Mouse (Mus musculus) stomach, embryonic 14.5 days (tissue): Measurements from ENCODE around the gene Cdpf1. TPM values are rescaled to one million over a fixed set of nuclear protein-coding genes. Genes with fewer than 3 reads are reported as not detected.
"Not testable (repeated sequence)": the region's sequence is repeated elsewhere in the genome, so short reads cannot be mapped to it uniquely, and the experiment has no call there.

Source experiments
- ATAC-seq: fragments of 200-750 bp; cut with Nextera tagmentation; 2 replicates; pipeline ENCODE4 v1.8.0; 2017; ENCODE audit warnings: low read depth, moderate TSS enrichment; ENCODE audit not compliant: insufficient number of reproducible peaks, insufficient read depth, low FRiP score
- H3K27ac ChIP-seq: fragments of 300-500 bp; sonication (generic); 2 replicates; pipeline ENCODE4 v1.5.1; 2014; ENCODE audit warnings: mild to moderate bottlenecking, low read length, moderate library complexity, mixed read lengths
- H3K27me3 ChIP-seq: fragments of 300-500 bp; sonication (generic); 2 replicates; pipeline ENCODE4 v1.6.1; 2014; ENCODE audit warnings: low read length, control low read depth, mixed read lengths; ENCODE audit not compliant: control insufficient read depth, insufficient read depth
- H3K36me3 ChIP-seq: fragments of 300-500 bp; sonication (generic); 2 replicates; pipeline ENCODE4 v1.6.1; 2014; ENCODE audit warnings: mild to moderate bottlenecking, control low read depth, low read length, moderate library complexity, mixed read lengths; ENCODE audit not compliant: control insufficient read depth, insufficient read depth
- H3K4me1 ChIP-seq: fragments of 300-500 bp; sonication (generic); 2 replicates; pipeline ENCODE4 v1.6.1; 2014; ENCODE audit warnings: low read length, control low read depth, mixed read lengths; ENCODE audit not compliant: control insufficient read depth, insufficient read depth
- H3K4me2 ChIP-seq: fragments of 300-500 bp; sonication (generic); replicated peaks from 2 replicates; pipeline ENCODE4 v1.6.1; 2014; ENCODE audit warnings: low read depth, low read length, control low read depth
- H3K4me3 ChIP-seq: fragments of 300-500 bp; sonication (generic); 2 replicates; pipeline ENCODE4 v1.5.1; 2014; ENCODE audit warnings: low read depth, low read length, control low read depth
- H3K9ac ChIP-seq: fragments of 300-500 bp; sonication (generic); replicated peaks from 2 replicates; pipeline ENCODE4 v1.6.1; 2014; ENCODE audit warnings: low read depth, mild to moderate bottlenecking, control low read depth, low read length, moderate library complexity, mixed read lengths
- H3K9me3 ChIP-seq: fragments of 300-500 bp; sonication (generic); 2 replicates; pipeline ENCODE4 v1.6.1; 2016; ENCODE audit warnings: low read depth, low read length, control low read depth; ENCODE audit not compliant: control insufficient read depth
- WGBS: fragments of 180-500 bp; shearing (Covaris S2); extraction: QIAGEN DNeasy Blood & Tissue Kit; methylation state at CpG from one replicate; pipeline ENCODE4 v1.1.7; 2014; 5-methylcytosine and 5-hydroxymethylcytosine counted together
- polyA plus RNA-seq: library from polyadenylated mRNA; unstranded; fragments of >200 nt; fragmentation: Nextera tagmentation; extraction: Ambion mirVana; gene quantifications from 2 replicates; pipeline ENCODE4 v1.2.1, GENCODE M21; 2014

Gene Cdpf1
- polyA plus RNA-seq, 1 experiment from 2014 or later, result 27.1 TPM

DNA sequence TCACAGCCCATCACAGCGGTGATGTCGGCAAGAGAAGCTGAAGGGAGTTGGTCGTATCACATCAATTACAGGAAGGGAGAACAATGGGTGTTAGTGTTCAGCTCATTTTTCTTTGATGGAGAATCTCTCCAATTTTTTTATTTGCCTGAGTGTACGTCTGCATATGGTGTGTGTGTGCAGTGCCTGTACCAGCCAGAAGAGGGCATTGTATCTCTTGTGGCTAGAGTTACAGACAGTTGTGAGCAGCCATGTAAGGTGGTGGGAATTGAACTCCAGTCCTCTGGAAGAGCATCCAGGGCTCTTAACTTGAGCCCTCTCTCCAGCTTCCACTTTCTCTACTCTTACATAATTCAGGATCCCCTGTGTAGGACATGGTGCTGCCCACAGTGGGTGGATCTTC lies 28.4 kb downstream of the Cdpf1 start:
- Histone ChIP-seq H3K4me2 (no peak overlapping the region), H3K9me3 (no peaks in the 10 kb centered on the region), H3K4me1 (no peaks in the 10 kb centered on the region), H3K27ac (no peak overlapping the region), H3K27me3 (no peaks in the 10 kb centered on the region), H3K9ac (no peak overlapping the region), H3K4me3 (no peak overlapping the region), H3K36me3 (no peaks in the 10 kb centered on the region)
- no peak for ATAC-seq
- 92% methylated on average over 4 of the region's 4 CpGs for WGBS

DNA sequence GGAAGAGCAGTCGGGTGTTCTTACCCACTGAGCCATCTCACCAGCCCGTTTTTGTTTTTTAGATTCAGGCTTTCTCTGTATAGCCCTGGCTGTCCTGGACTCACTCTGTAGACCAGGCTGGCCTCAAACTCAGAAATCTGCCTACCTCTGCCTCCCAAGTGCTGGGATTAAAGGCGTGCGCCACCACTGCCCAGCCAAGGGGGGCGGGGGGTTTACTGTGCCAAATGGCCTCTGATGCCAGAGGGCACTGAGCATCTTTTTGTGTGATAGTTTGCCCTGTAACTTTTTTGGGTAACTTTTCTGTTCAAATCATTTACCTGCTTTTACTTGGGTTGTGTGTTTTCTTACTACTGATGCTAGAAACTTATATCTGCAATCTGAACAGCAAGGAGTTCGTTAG lies 32.6 kb downstream of the Cdpf1 start:
- not testable (repeated sequence) for ATAC-seq, H3K36me3 ChIP-seq, H3K27me3 ChIP-seq, H3K4me1 ChIP-seq, H3K27ac ChIP-seq, H3K9me3 ChIP-seq, H3K9ac ChIP-seq, H3K4me2 ChIP-seq, H3K4me3 ChIP-seq
- WGBS, result 85% methylated on average over 6 of the region's 6 CpGs

DNA sequence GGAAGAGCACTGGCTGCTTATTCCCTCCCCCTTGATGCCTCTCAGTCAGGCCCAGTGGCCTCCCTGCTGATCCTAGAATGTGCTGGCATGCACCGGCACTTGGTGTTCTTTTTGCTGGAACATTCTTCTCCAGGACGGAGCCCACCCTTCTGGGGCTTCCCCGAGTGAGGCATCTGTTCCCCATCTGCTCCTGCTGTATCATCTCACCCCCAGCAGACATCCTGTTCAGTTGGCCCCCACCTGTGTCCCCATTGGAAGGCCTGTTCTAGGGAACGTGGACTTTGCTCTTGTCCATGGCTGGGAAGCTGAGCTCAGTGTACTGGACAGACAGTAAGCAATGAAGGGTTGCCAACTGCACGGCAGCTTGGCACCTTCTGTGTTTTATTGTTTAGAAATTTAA lies 34.7 kb downstream of the Cdpf1 start:
- Histone ChIP-seq H3K36me3 (no peaks in the 10 kb centered on the region), H3K27me3 (no peaks in the 10 kb centered on the region), H3K9me3 (no peaks in the 10 kb centered on the region), H3K4me1 (no peaks in the 10 kb centered on the region), H3K4me2 (no peak overlapping the region), H3K27ac (no peak overlapping the region), H3K4me3 (no peak overlapping the region), H3K9ac (no peak overlapping the region)
- WGBS, result 84% methylated on average over 5 of the region's 5 CpGs
- ATAC-seq, result no peak

DNA sequence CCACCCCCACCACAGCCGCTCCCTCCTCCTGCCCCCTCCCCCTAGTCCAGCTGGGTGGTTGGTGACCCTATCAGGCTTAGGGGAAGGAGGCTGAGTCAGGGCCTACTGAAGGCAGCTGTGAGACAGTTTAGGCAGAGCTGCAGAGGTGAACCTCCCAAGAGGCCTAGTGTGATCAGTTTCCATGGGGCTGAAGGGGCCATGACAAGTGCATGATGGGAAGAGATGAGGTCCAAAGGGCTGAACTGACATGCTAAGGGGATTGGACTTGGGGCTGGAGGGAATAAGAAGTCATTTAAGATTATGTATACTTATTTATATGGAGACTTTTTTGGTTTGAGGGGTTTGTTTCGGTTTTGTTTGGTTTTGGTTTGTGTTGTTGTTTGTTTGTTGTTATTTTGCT lies 35.3 kb downstream of the Cdpf1 start:
- H3K4me3 ChIP-seq, result no peak overlapping the region
- no peaks in the 10 kb centered on the region for H3K4me1 ChIP-seq
- no peaks in the 10 kb centered on the region for H3K36me3 ChIP-seq
- no peak overlapping the region for H3K9ac ChIP-seq
- H3K27me3 ChIP-seq, result no peaks in the 10 kb centered on the region
- no peaks in the 10 kb centered on the region for H3K9me3 ChIP-seq
- WGBS, result 69% methylated on average over 2 of the region's 2 CpGs
- H3K4me2 ChIP-seq, result no peak overlapping the region
- no peak for ATAC-seq
- no peak overlapping the region for H3K27ac ChIP-seq

DNA sequence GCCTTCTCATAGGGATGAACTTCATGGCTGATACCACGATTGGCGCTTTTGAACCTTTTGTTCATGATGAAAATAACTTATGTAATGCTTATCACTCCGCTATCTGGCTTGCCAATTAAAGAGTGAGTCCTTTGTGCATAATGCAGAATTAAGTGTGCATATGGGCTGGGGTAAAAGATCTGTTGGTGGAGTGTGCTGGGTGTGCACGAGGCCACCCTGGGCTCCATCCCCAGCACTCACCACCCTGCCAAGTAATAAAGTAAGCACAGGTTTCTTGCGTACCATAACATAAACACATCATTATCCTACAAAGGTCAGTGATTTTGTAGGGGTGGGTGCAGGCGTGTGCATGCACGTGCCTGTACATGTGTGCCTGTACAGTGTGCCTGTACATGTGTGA lies 36.5 kb downstream of the Cdpf1 start:
- no peak for ATAC-seq
- Histone ChIP-seq H3K36me3 (no peaks in the 10 kb centered on the region), H3K9me3 (no peaks in the 10 kb centered on the region), H3K9ac (no peak overlapping the region), H3K4me1 (no peaks in the 10 kb centered on the region), H3K27me3 (no peaks in the 10 kb centered on the region), H3K4me3 (no peak overlapping the region), H3K27ac (no peak overlapping the region), H3K4me2 (no peak overlapping the region)
- 84% methylated on average over 7 of the region's 7 CpGs for whole genome bisulfite sequencing

DNA sequence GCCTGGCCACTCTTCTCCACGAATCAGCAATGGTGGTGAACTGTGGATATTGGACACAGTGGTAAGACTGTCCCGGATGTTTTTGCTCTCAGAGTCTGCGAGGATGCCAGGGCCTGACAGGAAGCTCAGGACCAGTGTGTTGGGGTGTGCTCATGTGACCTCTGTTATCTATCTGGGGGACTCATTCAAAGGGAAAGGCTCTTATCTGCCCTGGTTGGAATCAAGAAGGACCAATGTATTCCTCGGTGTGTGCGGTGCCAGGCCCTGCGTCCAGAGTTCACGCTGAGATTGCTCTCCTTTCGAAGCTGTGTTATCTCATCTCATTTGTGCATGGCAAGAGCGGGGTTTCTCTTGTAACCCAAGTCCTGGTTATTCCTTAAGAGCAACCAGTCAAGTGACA lies 37.1 kb downstream of the Cdpf1 start:
- H3K27ac ChIP-seq, result no peak overlapping the region
- no peaks in the 10 kb centered on the region for H3K9me3 ChIP-seq
- H3K4me1 ChIP-seq, result no peaks in the 10 kb centered on the region
- H3K4me2 ChIP-seq, result no peak overlapping the region
- H3K9ac ChIP-seq, result no peak overlapping the region
- no peaks in the 10 kb centered on the region for H3K36me3 ChIP-seq
- ATAC-seq, result no peak
- WGBS, result 85% methylated on average over 9 of the region's 9 CpGs
- H3K4me3 ChIP-seq, result no peak overlapping the region
- H3K27me3 ChIP-seq, result no peaks in the 10 kb centered on the region

DNA sequence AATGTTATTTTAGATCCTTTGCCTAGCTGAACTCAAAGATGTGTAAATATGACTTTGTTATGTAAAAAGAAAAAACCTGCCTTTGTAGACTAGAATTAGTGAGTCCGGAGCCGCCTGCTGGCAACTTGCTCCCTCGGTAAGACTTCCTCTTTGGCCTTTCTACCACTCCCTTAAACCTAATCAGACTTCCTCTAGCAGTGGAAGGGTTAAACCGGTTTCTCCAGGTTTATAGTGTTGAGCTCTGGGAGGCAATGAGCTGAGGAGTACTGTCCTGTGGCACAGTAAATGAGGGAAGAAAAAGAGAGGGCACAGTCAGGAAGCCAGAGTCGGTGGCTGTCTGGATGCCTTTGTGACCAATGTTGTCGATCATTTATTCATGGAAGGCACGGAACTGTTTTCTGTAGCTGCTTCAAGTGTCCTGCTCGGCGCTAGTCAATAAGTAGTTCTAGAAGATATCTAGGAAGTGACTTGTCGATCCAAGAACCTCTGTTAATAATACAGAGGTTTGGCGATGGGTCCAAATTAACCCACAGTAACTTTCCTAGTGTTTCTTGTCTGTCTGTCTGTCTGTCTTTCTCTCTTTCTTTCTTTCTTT lies 39.3 kb downstream of the Cdpf1 start:
- no peaks in the 10 kb centered on the region for H3K36me3 ChIP-seq
- no peaks in the 10 kb centered on the region for H3K27me3 ChIP-seq
- no peak overlapping the region for H3K9ac ChIP-seq
- H3K9me3 ChIP-seq, result no peaks in the 10 kb centered on the region
- ATAC-seq, result no peak
- 72% methylated on average over 11 of the region's 11 CpGs for WGBS
- no peak overlapping the region for H3K4me3 ChIP-seq
- no peaks in the 10 kb centered on the region for H3K4me1 ChIP-seq
- H3K4me2 ChIP-seq, result no peak overlapping the region
- no peak overlapping the region for H3K27ac ChIP-seq

DNA sequence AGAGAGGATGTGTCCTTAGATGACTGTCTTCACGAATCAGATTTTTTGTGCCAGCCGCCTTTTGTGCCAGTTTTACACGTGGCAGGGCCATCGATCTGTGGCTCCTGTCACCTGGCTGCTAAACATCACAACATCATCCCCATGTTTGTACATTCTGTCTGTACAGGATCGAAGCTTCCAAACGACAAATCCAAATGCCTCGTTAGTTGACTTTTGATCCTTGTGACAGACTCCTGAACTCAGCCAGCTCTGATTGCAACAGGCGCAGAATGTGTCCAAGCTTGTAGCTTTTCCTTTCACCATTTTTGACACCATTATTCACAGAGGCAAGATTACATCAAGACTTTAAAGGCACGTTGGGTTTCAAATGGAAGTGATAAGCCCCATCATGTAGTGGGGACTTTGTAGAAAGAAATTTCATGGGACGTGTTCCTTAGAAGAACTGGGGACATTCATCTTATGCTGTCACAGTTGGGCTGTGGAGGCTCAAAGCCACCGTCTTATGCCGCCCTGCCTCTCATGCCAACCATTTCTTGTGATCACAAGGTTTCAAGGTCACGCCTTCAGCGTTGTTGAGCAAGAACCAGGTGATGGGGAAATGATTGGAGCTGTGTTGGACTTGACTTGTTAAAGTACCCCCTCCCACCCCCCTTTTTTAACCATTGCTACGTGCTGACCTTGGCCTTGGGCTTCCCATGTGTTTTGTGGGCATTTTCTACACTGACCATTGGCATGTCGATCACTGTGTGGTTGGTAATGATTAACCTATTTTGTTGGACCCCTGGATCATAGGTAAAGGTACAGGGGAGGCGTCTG lies 40.0 kb downstream of the Cdpf1 start:
- no peaks in the 10 kb centered on the region for H3K9me3 ChIP-seq
- no peaks in the 10 kb centered on the region for H3K27me3 ChIP-seq
- H3K27ac ChIP-seq, result no peak overlapping the region
- no peak overlapping the region for H3K4me3 ChIP-seq
- no peaks in the 10 kb centered on the region for H3K36me3 ChIP-seq
- WGBS, result 77% methylated on average over 17 of the region's 17 CpGs
- H3K9ac ChIP-seq, result no peak overlapping the region
- H3K4me1 ChIP-seq, result no peaks in the 10 kb centered on the region
- H3K4me2 ChIP-seq, result no peak overlapping the region
- no peak for ATAC-seq

DNA sequence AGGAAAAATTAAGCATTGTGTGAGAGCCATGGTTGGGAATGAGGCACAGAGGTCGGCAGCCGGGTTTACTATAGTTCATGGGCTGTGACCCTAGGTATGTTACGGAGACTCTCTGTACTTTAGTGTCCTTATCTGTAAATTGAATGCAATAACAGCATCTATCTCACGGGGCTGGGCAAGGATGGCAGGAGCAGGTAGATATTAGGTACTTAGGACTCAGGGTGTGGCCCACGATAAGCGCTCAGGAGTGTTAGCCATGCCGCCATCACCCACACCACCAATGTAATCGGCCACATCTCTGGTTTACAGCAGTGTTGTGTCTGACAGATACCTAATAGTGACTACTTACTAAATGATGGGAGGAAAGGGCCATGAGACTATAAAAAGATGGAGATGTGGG lies 42.5 kb downstream of the Cdpf1 start:
- Histone ChIP-seq H3K4me3 (no peak overlapping the region), H3K4me2 (no peak overlapping the region), H3K9me3 (no peaks in the 10 kb centered on the region), H3K9ac (no peak overlapping the region), H3K27ac (no peak overlapping the region), H3K27me3 (no peaks in the 10 kb centered on the region), H3K36me3 (no peaks in the 10 kb centered on the region), H3K4me1 (no peaks in the 10 kb centered on the region)
- WGBS, result 90% methylated on average over 8 of the region's 8 CpGs
- ATAC-seq, result no peak
